Mouse (Mus musculus): ENCODE measurements around the gene Cds1.

DNA sequence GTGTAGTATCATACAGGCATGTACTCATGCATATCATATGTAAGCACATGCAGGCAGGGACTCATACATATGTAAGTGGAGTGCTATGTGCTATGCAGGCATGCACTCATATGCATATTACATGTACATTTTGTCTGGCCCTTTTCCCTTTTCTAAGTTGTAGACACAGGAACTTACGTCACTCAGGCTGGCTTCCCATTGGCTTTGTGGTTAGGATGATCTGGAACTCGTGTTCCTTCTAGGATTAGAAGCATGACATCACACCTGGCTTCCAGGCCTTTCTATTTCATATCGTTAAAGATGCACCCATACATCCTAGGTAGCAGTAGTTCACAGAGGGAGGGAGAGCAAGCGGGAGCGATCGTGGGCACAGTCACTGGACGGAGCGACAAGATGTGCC lies 10.3 kb downstream of the Cds1 start:
- TF ChIP-seq CTCF (IDR thresholded peaks at IDR 0.05; ENCODE audit: insufficient read depth, low read length), result no peak
- TF ChIP-seq POLR2A (IDR thresholded peaks at IDR 0.05; ENCODE audit: borderline replicate concordance, extremely low read depth, low read depth, low read length), result no peak
